Mouse (Mus musculus) kidney, embryonic 15.5 days (tissue): ENCODE results near the gene Slc9a9. TPM values are rescaled to one million over a fixed set of nuclear protein-coding genes. Genes with fewer than 3 reads are reported as not detected.
"Not testable (repeated sequence)": the region's sequence is repeated elsewhere in the genome, so short reads cannot be mapped to it uniquely, and the experiment has no call there.

Experiments
- ATAC-seq: fragments of 200-750 bp; cut with Nextera tagmentation; replicated peaks from 2 replicates; pipeline ENCODE4 v1.8.0; 2017; ENCODE audit warnings: moderate TSS enrichment; ENCODE audit not compliant: low FRiP score
- H3K27ac ChIP-seq: fragments of 300-500 bp; sonication (generic); 2 replicates; pipeline ENCODE4 v1.5.1; 2015; ENCODE audit warnings: mild to moderate bottlenecking, inconsistent platforms
- H3K27me3 ChIP-seq: fragments of 300-500 bp; sonication (generic); 2 replicates; pipeline ENCODE4 v1.6.1; 2015; ENCODE audit warnings: inconsistent platforms
- H3K36me3 ChIP-seq: fragments of 300-500 bp; sonication (generic); 2 replicates; pipeline ENCODE4 v1.6.1; 2015; ENCODE audit warnings: inconsistent platforms
- H3K4me1 ChIP-seq: fragments of 300-500 bp; sonication (generic); 2 replicates; pipeline ENCODE4 v1.6.1; 2015; ENCODE audit warnings: inconsistent platforms
- H3K4me2 ChIP-seq: fragments of 300-500 bp; sonication (generic); 2 replicates; pipeline ENCODE4 v1.6.1; 2015; ENCODE audit warnings: moderate library complexity, mild to moderate bottlenecking, inconsistent platforms
- H3K4me3 ChIP-seq: fragments of 300-500 bp; sonication (generic); replicated peaks from 2 replicates; pipeline ENCODE4 v1.5.1; 2015; ENCODE audit warnings: mild to moderate bottlenecking, inconsistent platforms
- H3K9ac ChIP-seq: fragments of 300-500 bp; sonication (generic); 2 replicates; pipeline ENCODE4 v1.6.1; 2015; ENCODE audit warnings: mild to moderate bottlenecking, inconsistent platforms
- H3K9me3 ChIP-seq: fragments of 300-500 bp; sonication (generic); replicated peaks from 2 replicates; pipeline ENCODE4 v1.6.1; 2016; ENCODE audit warnings: inconsistent platforms
- WGBS: fragments of 180-500 bp; shearing (Covaris S2); methylation state at CpG from one replicate; pipeline ENCODE4 v1.1.7; 2015; ENCODE audit warnings: mixed read lengths; 5-methylcytosine and 5-hydroxymethylcytosine counted together
- polyA plus RNA-seq: library from polyadenylated mRNA; unstranded; fragments of >200 nt; fragmentation: Nextera tagmentation; extraction: Ambion mirVana; gene quantifications from 2 replicates; pipeline ENCODE4 v1.2.1, GENCODE M21; 2015

Slc9a9 gene
- polyA plus RNA-seq: 3.4 and 4.0 TPM in 2 replicates

GRCm38 (mm10) chr9:94669791-94670577 lies at the start of gene Slc9a9:
TSS of gene Slc9a9 (plus strand) at chr9:94669909.
- peak within 1 kb of the TSS; percentile 26; the same call in 1 of the 2 replicates for H3K9ac ChIP-seq
- H3K27me3 ChIP-seq: no peaks in the 10 kb centered on the region
- WGBS: 1% methylated on average over 23 of the region's 23 CpGs
- H3K36me3 ChIP-seq: no peaks in the 10 kb centered on the region
- H3K27ac ChIP-seq: no peak within 1 kb of the TSS
- no peaks in the 10 kb centered on the region for H3K9me3 ChIP-seq
- peak; percentile 85 for ATAC-seq
- H3K4me3 ChIP-seq: peak within 1 kb of the TSS; percentile 55
- H3K4me1 ChIP-seq: peaks cover 8% of the 10 kb centered on the region
- H3K4me2 ChIP-seq: peak within 1 kb of the TSS; percentile 82

GRCm38 (mm10) chr9:94620342-94620741 lies 49.4 kb upstream of the Slc9a9 start:
- Histone ChIP-seq H3K4me2 (no peak overlapping the region), H3K4me3 (no peak overlapping the region), H3K9ac (no peak overlapping the region), H3K36me3 (no peaks in the 10 kb centered on the region), H3K27me3 (no peaks in the 10 kb centered on the region), H3K27ac (no peak overlapping the region), H3K4me1 (no peaks in the 10 kb centered on the region), H3K9me3 (no peaks in the 10 kb centered on the region)
- no peak for ATAC-seq
- 88% methylated on average over 6 of the region's 6 CpGs for WGBS

GRCm38 (mm10) chr9:94620846-94621245 lies 48.9 kb upstream of the Slc9a9 start:
- ATAC-seq: no peak
- no peaks in the 10 kb centered on the region for H3K9me3 ChIP-seq
- H3K4me3 ChIP-seq: no peak overlapping the region
- H3K27ac ChIP-seq: no peak overlapping the region
- H3K4me1 ChIP-seq: no peaks in the 10 kb centered on the region
- WGBS: 88% methylated on average over 10 of the region's 10 CpGs
- H3K27me3 ChIP-seq: no peaks in the 10 kb centered on the region
- H3K36me3 ChIP-seq: no peaks in the 10 kb centered on the region
- no peak overlapping the region for H3K4me2 ChIP-seq
- no peak overlapping the region for H3K9ac ChIP-seq

GRCm38 (mm10) chr9:94621902-94622301 lies 47.8 kb upstream of the Slc9a9 start:
- H3K36me3 ChIP-seq: no peaks in the 10 kb centered on the region
- H3K9me3 ChIP-seq: no peaks in the 10 kb centered on the region
- no peaks in the 10 kb centered on the region for H3K27me3 ChIP-seq
- no peak overlapping the region for H3K27ac ChIP-seq
- no peaks in the 10 kb centered on the region for H3K4me1 ChIP-seq
- no peak overlapping the region for H3K4me2 ChIP-seq
- no peak overlapping the region for H3K9ac ChIP-seq
- no peak overlapping the region for H3K4me3 ChIP-seq
- ATAC-seq: no peak
- 64% methylated on average over 2 of the region's 2 CpGs for WGBS

- no peak overlapping the region for H3K9ac ChIP-seq
- no peak overlapping the region for H3K27ac ChIP-seq
- H3K4me1 ChIP-seq: no peaks in the 10 kb centered on the region
- H3K9me3 ChIP-seq: no peaks in the 10 kb centered on the region
- no peak for ATAC-seq
- no peaks in the 10 kb centered on the region for H3K36me3 ChIP-seq
- 85% methylated on average over 3 of the region's 3 CpGs for WGBS
- H3K27me3 ChIP-seq: no peaks in the 10 kb centered on the region
- no peak overlapping the region for H3K4me3 ChIP-seq
- H3K4me2 ChIP-seq: no peak overlapping the region
Observed at GRCm38 (mm10) chr9:94626737-94627136, 43.0 kb upstream of the Slc9a9 start.

GRCm38 (mm10) chr9:94628948-94629347 lies 40.8 kb upstream of the Slc9a9 start:
- WGBS: 67% methylated on average over 3 of the region's 3 CpGs
- H3K4me2 ChIP-seq: no peak overlapping the region
- no peaks in the 10 kb centered on the region for H3K27me3 ChIP-seq
- H3K4me1 ChIP-seq: no peaks in the 10 kb centered on the region
- ATAC-seq: no peak
- H3K4me3 ChIP-seq: no peak overlapping the region
- no peaks in the 10 kb centered on the region for H3K9me3 ChIP-seq
- no peak overlapping the region for H3K27ac ChIP-seq
- H3K9ac ChIP-seq: no peak overlapping the region
- no peaks in the 10 kb centered on the region for H3K36me3 ChIP-seq

GRCm38 (mm10) chr9:94634275-94634674 lies 35.4 kb upstream of the Slc9a9 start:
- H3K27me3 ChIP-seq, H3K4me1 ChIP-seq, H3K9ac ChIP-seq, H3K4me3 ChIP-seq, H3K9me3 ChIP-seq, H3K36me3 ChIP-seq, ATAC-seq, H3K4me2 ChIP-seq, H3K27ac ChIP-seq: not testable (repeated sequence)
- 98% methylated on average over 4 of the region's 4 CpGs for WGBS

GRCm38 (mm10) chr9:94645631-94646030 lies 24.1 kb upstream of the Slc9a9 start:
- no peak for ATAC-seq
- no peaks in the 10 kb centered on the region for H3K4me1 ChIP-seq
- no peaks in the 10 kb centered on the region for H3K36me3 ChIP-seq
- H3K4me3 ChIP-seq: no peak overlapping the region
- no peak overlapping the region for H3K27ac ChIP-seq
- H3K9me3 ChIP-seq: no peaks in the 10 kb centered on the region
- no peak overlapping the region for H3K4me2 ChIP-seq
- H3K27me3 ChIP-seq: no peaks in the 10 kb centered on the region
- no peak overlapping the region for H3K9ac ChIP-seq
- WGBS: 75% methylated on average over 6 of the region's 6 CpGs

- no peaks in the 10 kb centered on the region for H3K9me3 ChIP-seq
- no peak overlapping the region for H3K4me3 ChIP-seq
- no peaks in the 10 kb centered on the region for H3K4me1 ChIP-seq
- 74% methylated on average over 4 of the region's 4 CpGs for WGBS
- H3K36me3 ChIP-seq: no peaks in the 10 kb centered on the region
- H3K27me3 ChIP-seq: no peaks in the 10 kb centered on the region
- H3K4me2 ChIP-seq: no peak overlapping the region
- no peak overlapping the region for H3K27ac ChIP-seq
- H3K9ac ChIP-seq: no peak overlapping the region
- ATAC-seq: no peak
Observed at GRCm38 (mm10) chr9:94647425-94647824, 22.3 kb upstream of the Slc9a9 start.

GRCm38 (mm10) chr9:94649991-94650390 lies 19.7 kb upstream of the Slc9a9 start:
- H3K27me3 ChIP-seq: no peaks in the 10 kb centered on the region
- ATAC-seq: no peak
- H3K36me3 ChIP-seq: no peaks in the 10 kb centered on the region
- no peaks in the 10 kb centered on the region for H3K4me1 ChIP-seq
- no peak overlapping the region for H3K9ac ChIP-seq
- no peak overlapping the region for H3K27ac ChIP-seq
- H3K4me2 ChIP-seq: no peak overlapping the region
- 79% methylated on average over 1 of the region's 1 CpGs for WGBS
- no peak overlapping the region for H3K4me3 ChIP-seq
- no peaks in the 10 kb centered on the region for H3K9me3 ChIP-seq

- no peak overlapping the region for H3K4me2 ChIP-seq
- no peak for ATAC-seq
- no peak overlapping the region for H3K9ac ChIP-seq
- no peaks in the 10 kb centered on the region for H3K36me3 ChIP-seq
- WGBS: 95% methylated on average over 6 of the region's 6 CpGs
- H3K9me3 ChIP-seq: no peaks in the 10 kb centered on the region
- H3K4me3 ChIP-seq: no peak overlapping the region
- no peaks in the 10 kb centered on the region for H3K4me1 ChIP-seq
- H3K27ac ChIP-seq: no peak overlapping the region
- H3K27me3 ChIP-seq: no peaks in the 10 kb centered on the region
Observed at GRCm38 (mm10) chr9:94653198-94653597, 16.5 kb upstream of the Slc9a9 start.

- Histone ChIP-seq H3K4me1 (no peaks in the 10 kb centered on the region), H3K36me3 (no peaks in the 10 kb centered on the region), H3K9me3 (no peaks in the 10 kb centered on the region), H3K27me3 (no peaks in the 10 kb centered on the region), H3K4me2 (no peak overlapping the region), H3K27ac (no peak overlapping the region), H3K4me3 (no peak overlapping the region), H3K9ac (no peak overlapping the region)
- WGBS: 87% methylated on average over 2 of the region's 2 CpGs
- ATAC-seq: no peak
Observed at GRCm38 (mm10) chr9:94653827-94654226, 15.9 kb upstream of the Slc9a9 start.

GRCm38 (mm10) chr9:94656265-94656664 lies 13.4 kb upstream of the Slc9a9 start:
- no peak for ATAC-seq
- Histone ChIP-seq H3K4me3 (no peak overlapping the region), H3K4me1 (no peaks in the 10 kb centered on the region), H3K9me3 (no peaks in the 10 kb centered on the region), H3K27me3 (no peaks in the 10 kb centered on the region), H3K4me2 (no peak overlapping the region), H3K36me3 (no peaks in the 10 kb centered on the region), H3K27ac (no peak overlapping the region), H3K9ac (no peak overlapping the region)
- 73% methylated on average over 4 of the region's 4 CpGs for WGBS
